In the genomic region with DNA sequence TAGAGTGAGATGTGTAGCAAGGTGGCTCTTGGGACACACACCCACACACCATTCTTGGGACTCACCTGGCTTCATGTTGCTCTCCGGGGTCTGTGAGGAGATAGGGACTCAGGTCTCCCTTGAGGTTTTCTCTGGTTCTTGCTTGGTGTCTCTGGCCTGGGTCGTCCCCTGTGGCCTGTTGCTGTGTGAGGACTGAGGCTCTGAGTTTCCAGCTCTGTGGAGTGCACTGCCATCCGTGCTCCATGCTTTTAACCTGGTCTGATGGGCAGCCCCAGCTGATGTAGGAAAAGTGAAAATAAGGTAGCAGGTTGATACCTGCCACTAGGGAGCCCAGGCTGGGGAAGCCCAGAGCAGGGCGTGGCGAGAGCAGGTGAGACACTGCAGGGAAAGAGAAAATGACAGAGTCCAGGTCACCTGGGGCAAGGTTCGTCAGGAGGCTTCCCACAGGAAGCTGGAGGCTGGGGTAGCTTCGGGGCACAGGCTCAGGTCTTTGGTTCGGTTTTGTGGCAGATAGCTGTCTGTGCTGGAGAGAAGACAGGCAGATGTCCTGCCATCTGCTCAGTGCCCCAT, we compare ENCODE assay signal across 40 mouse cellular contexts. TPM values are rescaled to one million over a fixed set of nuclear protein-coding genes. Genes with fewer than 3 reads are reported as not detected.
"Had no signal": no experiment of that assay in that cellular context is flagged by ENCODE, and none has a peak within 500 bp of the region (broad histone marks: within the 10 kb centered on the region; RNA-seq: fewer than 3 reads in every experiment).

Ifnl2 (minus strand) TSS at position 51 of the 570 bp plus-strand sequence.

RNA-seq across cellular contexts. Expression of gene Ifnl2, which starts in this region (rescaled TPM):
- total RNA-seq: heart, postnatal 10 days; heart, postnatal 14 days; heart, postnatal 25 days; heart, postnatal 36 days; heart, postnatal 4 days; hematopoietic stem cell, adult 5-6 weeks; hindbrain, postnatal 0 days; layer of hippocampus, adult 18-20 months; layer of hippocampus, adult 2 months; layer of hippocampus, adult 8-10 months; layer of hippocampus, postnatal 10 days; layer of hippocampus, postnatal 14 days; layer of hippocampus, postnatal 25 days; layer of hippocampus, postnatal 36 days; left cerebral cortex, adult 18-20 months; left cerebral cortex, adult 2 months; left cerebral cortex, adult 8-10 months had no signal
- polyA plus RNA-seq: heart, embryonic 10.5 days; heart, embryonic 11.5 days; heart, embryonic 12.5 days; heart, embryonic 13.5 days; heart, embryonic 14.5 days; heart, embryonic 15.5 days; heart, embryonic 16.5 days; heart, postnatal 0 days; hindbrain, embryonic 10.5 days; hindbrain, embryonic 11.5 days; hindbrain, embryonic 12.5 days; hindbrain, embryonic 13.5 days; hindbrain, embryonic 14.5 days; hindbrain, embryonic 15.5 days; hindbrain, embryonic 16.5 days; hindbrain, postnatal 0 days; inflammation-experienced regulatory T-cells, adult 6 months; intestine, embryonic 14.5 days; kidney, adult 2 months; kidney, embryonic 14.5 days; kidney, embryonic 15.5 days; kidney, embryonic 16.5 days; kidney, postnatal 0 days; large intestine, adult 2 months had no signal
